Mouse (Mus musculus) bone marrow, adult 2 months (tissue): ENCODE measurements around the gene Edn2. TPM values are rescaled to one million over a fixed set of nuclear protein-coding genes. Genes with fewer than 3 reads are reported as not detected.

Experiments
- H3K27ac ChIP-seq: fragments of 200-500 bp; 2 replicates; pipeline ENCODE4 v1.5.1; 2012; ENCODE audit warnings: low read depth, mild to moderate bottlenecking, control low read depth, inconsistent platforms, low read length; ENCODE audit not compliant: control insufficient read depth, poor library complexity, insufficient read depth
- H3K4me1 ChIP-seq: fragments of 200-500 bp; 2 replicates; pipeline ENCODE4 v1.6.1; 2011; ENCODE audit warnings: low read length; ENCODE audit not compliant: control insufficient read depth, insufficient read depth
- H3K4me3 ChIP-seq: fragments of 200-500 bp; replicated peaks from 2 replicates; pipeline ENCODE3; 2011; ENCODE audit warnings: mild to moderate bottlenecking, low read depth, low read length, control low read depth; ENCODE audit not compliant: control insufficient read depth
- CTCF ChIP-seq: fragments of 200-500 bp; IDR thresholded peaks from 2 replicates; pipeline ENCODE4 v1.5.1; 2011; ENCODE audit warnings: low read length, control low read depth; ENCODE audit not compliant: control insufficient read depth, insufficient read depth
- POLR2A ChIP-seq: fragments of 200-500 bp; IDR thresholded peaks from 2 replicates; pipeline ENCODE4 v1.6.1; 2011; ENCODE audit warnings: low read depth, mild to moderate bottlenecking, control low read depth, low read length, borderline replicate concordance; ENCODE audit not compliant: control insufficient read depth
- WGBS: fragments of 180-500 bp; shearing (Covaris S2); methylation state at CpG from one replicate; pipeline ENCODE4 v1.1.7; 2018; 5-methylcytosine and 5-hydroxymethylcytosine counted together
- polyA plus RNA-seq: library from polyadenylated mRNA; stranded (reverse); fragments of >200 nt; gene quantifications from 2 replicates; pipeline ENCODE4 v1.2.4, GENCODE M21; 2011; ENCODE audit warnings: low replicate concordance; ENCODE audit not compliant: missing spikeins, insufficient read depth, insufficient read length

The Edn2 gene
- polyA plus RNA-seq, 1 experiment = not detected

DNA sequence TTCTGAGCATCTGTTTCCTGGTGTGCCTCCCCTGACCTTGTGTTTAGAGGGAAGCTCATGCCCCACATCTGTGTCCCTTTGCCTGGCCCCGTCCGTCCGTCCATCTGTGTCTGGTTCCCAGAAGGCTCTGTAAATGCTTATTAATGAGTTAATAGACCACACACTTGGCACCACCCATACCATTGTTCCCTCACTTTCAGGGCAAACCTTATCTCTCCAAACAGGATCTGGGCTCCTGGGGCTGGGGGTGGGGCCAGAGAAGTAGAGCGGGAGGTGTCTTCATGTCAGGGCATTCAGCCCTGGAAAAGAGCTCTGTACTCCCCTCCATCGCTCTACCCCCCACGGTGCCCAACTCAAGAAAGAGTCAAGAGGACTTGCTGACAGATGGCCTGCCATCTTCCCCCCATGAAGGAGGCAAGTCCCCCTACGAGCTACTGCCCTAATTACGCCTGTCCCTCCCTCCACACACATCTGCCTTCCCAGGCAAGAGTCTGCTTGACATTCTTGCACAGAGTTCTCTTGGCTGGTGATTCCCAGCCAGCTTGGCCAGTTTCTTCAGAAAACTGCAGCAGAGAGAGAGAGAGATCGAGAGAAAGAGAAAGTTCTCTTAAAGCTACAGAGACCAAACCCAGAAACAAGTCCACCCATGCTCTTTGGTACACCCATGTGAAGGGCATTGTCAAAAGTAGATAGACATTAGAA lies 38.3 kb downstream of the Edn2 start:
- no peaks in the 10 kb centered on the region for H3K4me1 ChIP-seq
- WGBS = 49% methylated on average over 9 of the region's 9 CpGs
- TF ChIP-seq CTCF (no peak), POLR2A (no peak)
- H3K27ac ChIP-seq = no peak overlapping the region
- no peak overlapping the region for H3K4me3 ChIP-seq

DNA sequence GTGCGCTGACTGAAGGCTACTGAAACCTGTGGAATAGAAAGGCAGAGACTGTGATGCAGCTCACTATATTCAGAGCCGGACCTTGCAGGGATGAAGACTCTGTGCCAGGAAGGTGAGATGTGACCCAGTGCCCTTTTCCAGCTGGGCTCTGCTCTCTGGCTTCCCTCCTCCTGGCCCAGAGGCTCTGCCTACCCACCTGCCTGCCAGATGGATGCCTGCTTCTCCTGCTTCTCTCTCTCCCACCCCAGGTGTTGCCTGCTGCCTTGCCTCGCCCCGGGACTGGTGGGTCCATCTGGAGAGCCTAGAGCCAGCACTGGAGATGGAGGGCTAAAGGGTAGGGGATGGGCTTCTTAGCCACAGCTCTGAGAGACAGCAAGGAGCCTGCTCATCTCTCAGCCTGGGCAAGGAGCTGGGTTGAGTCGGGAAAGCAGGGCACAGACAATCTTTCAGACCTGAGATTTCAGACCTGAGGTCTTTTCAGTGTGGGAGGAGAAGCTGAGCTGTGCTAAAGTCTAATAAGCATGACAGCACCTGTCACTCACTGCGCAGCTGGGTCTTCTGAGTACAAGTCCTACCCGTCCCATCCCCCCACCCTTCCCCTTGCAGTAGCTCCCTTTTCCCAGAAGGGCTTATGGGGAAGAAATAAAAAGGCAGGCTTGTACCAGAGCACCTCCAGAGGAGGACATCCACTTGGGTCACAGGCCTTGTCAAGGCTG lies 39.7 kb downstream of the Edn2 start:
- 81% methylated on average over 7 of the region's 7 CpGs for WGBS
- Histone ChIP-seq H3K27ac (no peak overlapping the region), H3K4me3 (no peak overlapping the region), H3K4me1 (no peaks in the 10 kb centered on the region)
- TF ChIP-seq CTCF (no peak), POLR2A (no peak)

DNA sequence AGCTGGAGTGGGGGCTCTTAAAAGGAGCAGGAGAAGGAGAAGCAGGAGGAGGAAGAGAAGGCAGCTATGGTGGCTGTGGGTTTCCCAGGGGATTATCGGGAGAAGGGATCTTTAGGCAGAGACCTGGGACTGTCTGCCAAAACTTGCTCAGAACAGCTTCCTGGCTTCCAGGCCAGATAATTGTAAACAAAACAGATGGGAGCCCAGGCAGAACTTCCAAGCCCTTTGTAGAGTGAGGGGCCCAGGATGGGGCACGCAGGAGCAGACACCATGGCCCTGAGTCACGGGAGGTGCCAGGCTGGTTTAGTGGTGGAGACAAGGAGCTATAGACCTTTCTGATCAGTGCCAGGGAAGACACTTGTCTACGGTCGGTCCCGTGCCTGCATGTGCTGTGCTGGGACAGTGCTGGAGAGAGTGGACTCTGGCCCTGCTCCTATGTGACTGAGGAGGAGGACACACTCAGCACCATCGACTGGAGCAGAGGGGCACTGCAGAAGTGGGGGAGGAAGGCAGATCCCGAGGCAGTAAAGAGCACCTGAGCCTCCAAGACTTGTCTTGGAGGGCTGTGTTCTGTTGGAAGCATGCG lies 43.4 kb downstream of the Edn2 start:
- TF ChIP-seq POLR2A (no peak), CTCF (no peak)
- no peak overlapping the region for H3K27ac ChIP-seq
- no peaks in the 10 kb centered on the region for H3K4me1 ChIP-seq
- no peak overlapping the region for H3K4me3 ChIP-seq
- 70% methylated on average over 9 of the region's 9 CpGs for WGBS

DNA sequence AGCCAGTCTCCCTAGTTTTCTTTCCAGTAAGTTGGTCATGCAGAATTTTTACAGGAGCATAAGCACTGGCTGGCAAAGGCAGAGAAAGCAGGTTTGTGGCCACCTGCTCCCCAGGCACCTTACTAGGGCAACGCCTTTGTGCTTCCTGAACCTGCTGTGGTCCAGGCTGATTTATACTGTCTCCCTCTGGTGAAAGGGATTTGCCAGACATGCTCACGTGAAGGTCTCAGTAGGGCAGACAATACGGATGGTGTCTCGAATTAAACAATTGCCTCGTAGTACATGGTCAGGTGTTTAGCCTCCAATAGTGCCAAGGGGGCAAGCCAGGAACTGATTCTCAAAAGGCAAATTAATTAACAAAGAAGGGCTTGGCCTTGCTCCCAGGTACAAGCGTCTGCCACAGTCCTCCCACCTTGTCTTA lies 45.5 kb downstream of the Edn2 start:
- Histone ChIP-seq H3K4me3 (no peak overlapping the region), H3K4me1 (no peaks in the 10 kb centered on the region), H3K27ac (no peak overlapping the region)
- TF ChIP-seq CTCF = no peak
- no peak for TF ChIP-seq POLR2A
- WGBS = 70% methylated on average over 6 of the region's 6 CpGs

DNA sequence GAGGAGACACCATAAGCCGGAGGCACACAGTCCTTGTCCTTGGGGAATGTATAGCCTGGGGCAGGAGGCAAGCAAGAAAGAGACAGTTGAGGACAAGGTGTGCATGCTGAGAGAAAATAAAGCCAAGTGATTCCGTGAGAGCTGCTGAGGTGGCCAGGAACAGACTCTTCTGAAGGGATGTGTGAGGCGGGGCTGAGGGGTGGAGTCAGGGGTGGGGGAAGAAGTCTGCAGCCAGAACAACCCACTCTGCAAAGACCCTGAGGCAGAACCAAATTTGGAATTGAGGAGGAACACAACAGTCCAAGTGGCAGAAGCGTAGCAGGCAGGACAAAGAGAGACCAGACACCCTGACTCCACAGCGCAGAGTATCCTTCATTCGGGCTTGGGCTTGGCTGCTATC lies 51.1 kb downstream of the Edn2 start:
- no peak overlapping the region for H3K27ac ChIP-seq
- no peak overlapping the region for H3K4me3 ChIP-seq
- 80% methylated on average over 6 of the region's 6 CpGs for WGBS
- H3K4me1 ChIP-seq = no peaks in the 10 kb centered on the region
- TF ChIP-seq CTCF (no peak), POLR2A (no peak)

DNA sequence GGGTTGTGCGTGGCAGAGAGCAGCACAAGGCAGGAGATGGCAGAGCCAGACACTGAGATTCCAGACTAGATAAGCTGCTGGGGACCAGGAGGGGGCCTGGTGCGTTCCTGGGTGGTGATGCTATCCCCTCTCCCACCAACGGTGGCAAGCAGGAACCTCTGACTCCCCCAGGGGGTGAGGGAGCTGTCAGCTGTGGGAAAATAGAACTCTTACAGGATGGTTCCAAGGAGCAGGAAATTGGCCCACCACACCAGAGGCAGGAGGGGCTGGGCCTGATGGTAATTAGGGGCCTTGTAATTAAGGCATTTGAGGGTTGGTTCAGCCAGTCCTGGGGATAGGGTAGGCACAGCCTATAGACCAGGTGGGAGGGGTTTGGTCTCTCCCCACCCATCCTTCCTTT lies 51.8 kb downstream of the Edn2 start:
- Histone ChIP-seq H3K27ac (no peak overlapping the region), H3K4me3 (no peak overlapping the region), H3K4me1 (no peaks in the 10 kb centered on the region)
- TF ChIP-seq POLR2A (no peak), CTCF (no peak)
- 50% methylated on average over 3 of the region's 3 CpGs for WGBS

DNA sequence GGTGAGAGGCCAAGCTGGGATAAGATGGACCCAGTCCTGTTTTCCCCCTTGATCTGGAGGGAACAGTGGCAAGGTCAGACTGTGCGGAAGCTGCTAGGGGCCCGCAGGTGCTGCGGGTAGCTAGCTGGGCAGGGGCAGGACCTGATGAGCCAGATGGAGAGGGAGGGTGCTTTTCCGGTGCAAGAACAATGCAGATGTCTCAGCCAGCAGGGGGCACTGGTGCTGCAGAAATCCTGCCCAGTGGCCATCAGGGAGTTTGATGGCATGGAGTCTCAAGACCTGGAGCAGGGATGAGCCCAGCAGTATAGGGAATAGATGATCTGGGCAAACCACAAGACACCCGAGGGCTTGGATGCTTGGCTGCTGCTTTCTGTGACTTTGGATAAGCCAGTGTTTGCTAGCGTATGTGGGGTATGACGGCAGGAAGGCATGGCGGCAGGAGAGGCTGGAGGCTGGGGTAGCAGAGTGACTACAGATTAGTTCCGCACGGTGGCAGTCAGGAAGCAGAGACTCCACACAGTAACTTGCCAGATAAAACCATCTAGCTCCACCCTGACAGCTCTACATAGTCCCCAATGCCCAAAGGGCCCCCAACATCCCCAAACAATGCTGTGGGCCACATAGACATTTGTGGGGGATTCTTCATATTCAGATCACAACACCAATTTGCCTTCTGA lies 55.0 kb downstream of the Edn2 start:
- peak; percentile 50 for TF ChIP-seq CTCF
- TF ChIP-seq POLR2A = no peak
- 32% methylated on average over 10 of the region's 10 CpGs for WGBS

DNA sequence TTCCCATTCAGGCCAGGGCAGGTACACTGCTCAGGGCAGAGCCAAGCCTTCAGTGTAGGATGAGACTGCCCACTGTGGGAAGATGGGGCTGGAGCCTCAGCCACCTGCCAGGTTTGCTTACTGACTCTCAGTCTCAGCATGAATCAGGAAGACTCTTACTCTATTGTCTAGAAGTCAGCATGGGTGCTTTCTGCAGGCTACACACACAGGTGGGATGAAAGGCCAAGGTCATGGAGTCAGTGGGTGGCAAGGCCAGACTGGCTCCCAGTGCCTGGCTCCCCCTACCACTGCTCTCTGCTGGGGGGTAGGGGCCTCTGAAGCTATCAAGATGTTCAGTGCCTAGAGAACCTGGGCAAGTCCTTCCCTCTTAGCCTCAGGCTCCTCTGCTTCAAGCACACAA lies 55.9 kb downstream of the Edn2 start:
- no peaks in the 10 kb centered on the region for H3K4me1 ChIP-seq
- no peak overlapping the region for H3K4me3 ChIP-seq
- no peak overlapping the region for H3K27ac ChIP-seq
- TF ChIP-seq CTCF = no peak
- no peak for TF ChIP-seq POLR2A

More for the DNA sequence above, 55.0 kb downstream of the Edn2 start:
- Histone ChIP-seq H3K4me3 (no peak overlapping the region), H3K27ac (no peak overlapping the region), H3K4me1 (no peaks in the 10 kb centered on the region)

Other genes with a start within 250 kb of the Edn2 start
- not detected in 2 replicates for gene AL607142.1, start 96.2 kb upstream of the Edn2 start, polyA plus RNA-seq
- not detected in 2 replicates for gene Foxo6, start 126.1 kb downstream of the Edn2 start, polyA plus RNA-seq
- 13.5 and 24.1 TPM in 2 replicates for gene Scmh1, start 244.1 kb downstream of the Edn2 start, polyA plus RNA-seq